ENCODE assay signal across 20 mouse cellular contexts in genomic region chr8:47263070-47263843, GRCm38 (mm10).
A peak's percentile ranks its signal among the peaks of the same experiment; 100 is the strongest.
DNase-seq lines count a peak whose midpoint lies in the region; ATAC-seq and TF ChIP-seq lines count a peak whose summit lies in the region.
"Had no signal": no experiment of that assay in that cellular context is flagged by ENCODE, and none has a peak within 500 bp of the region (broad histone marks: within the 10 kb centered on the region; RNA-seq: fewer than 3 reads in every experiment).

No protein-coding gene starts in this region.

- H3K4me1 ChIP-seq in forebrain, embryonic 10.5 days: peaks cover 75% of the 10 kb centered on the region
- H3K4me1 ChIP-seq in forebrain, postnatal 0 days (ENCODE audit: insufficient read depth): peaks cover 11% of the 10 kb centered on the region
- H3K4me1 ChIP-seq in midbrain, embryonic 13.5 days (replicated peaks): peaks cover 87% of the 10 kb centered on the region
- peaks cover 35% of the 10 kb centered on the region for H3K4me1 ChIP-seq in midbrain, embryonic 16.5 days (ENCODE audit: control insufficient read depth, insufficient read depth, low read length)
- H3K4me1 ChIP-seq in forebrain, embryonic 14.5 days (ENCODE audit: control insufficient read depth, insufficient read depth, low read length): peaks cover 61% of the 10 kb centered on the region
- peaks cover 50% of the 10 kb centered on the region for H3K4me1 ChIP-seq in limb, embryonic 13.5 days

- H3K9me3 ChIP-seq in forebrain, embryonic 10.5 days: no peaks in the 10 kb centered on the region
- H3K9me3 ChIP-seq in forebrain, postnatal 0 days (ENCODE audit: low read length): no peaks in the 10 kb centered on the region
- H3K9me3 ChIP-seq in midbrain, embryonic 13.5 days: no peaks in the 10 kb centered on the region
- no peaks in the 10 kb centered on the region for H3K9me3 ChIP-seq in midbrain, embryonic 16.5 days (replicated peaks; ENCODE audit: control insufficient read depth, low read length, poor library complexity, severe bottlenecking)
- no peaks in the 10 kb centered on the region for H3K9me3 ChIP-seq in forebrain, embryonic 14.5 days (replicated peaks; ENCODE audit: control insufficient read depth, low read length)
- H3K9me3 ChIP-seq in limb, embryonic 13.5 days: no peaks in the 10 kb centered on the region
- H3K9me3 ChIP-seq: kidney, embryonic 15.5 days had no signal

- WGBS in forebrain, embryonic 10.5 days: 66% methylated on average over 17 of the region's 17 CpGs
- WGBS in forebrain, postnatal 0 days: 16% methylated on average over 17 of the region's 17 CpGs
- WGBS in midbrain, embryonic 13.5 days: 36% methylated on average over 17 of the region's 17 CpGs
- WGBS in midbrain, embryonic 16.5 days: 27% methylated on average over 17 of the region's 17 CpGs
- WGBS in forebrain, embryonic 14.5 days: 9% methylated on average over 17 of the region's 17 CpGs
- 57% methylated on average over 17 of the region's 17 CpGs for WGBS in limb, embryonic 13.5 days

- no peaks in the 10 kb centered on the region for H3K27me3 ChIP-seq in forebrain, embryonic 10.5 days (ENCODE audit: poor library complexity, severe bottlenecking)
- no peaks in the 10 kb centered on the region for H3K27me3 ChIP-seq in forebrain, postnatal 0 days (ENCODE audit: insufficient read depth, low read length)
- H3K27me3 ChIP-seq in midbrain, embryonic 13.5 days: no peaks in the 10 kb centered on the region
- no peaks in the 10 kb centered on the region for H3K27me3 ChIP-seq in midbrain, embryonic 16.5 days (ENCODE audit: control insufficient read depth, insufficient read depth, low read depth, low read length)
- H3K27me3 ChIP-seq in forebrain, embryonic 14.5 days (replicated peaks; ENCODE audit: control insufficient read depth, insufficient read depth, low read length): no peaks in the 10 kb centered on the region
- H3K27me3 ChIP-seq in limb, embryonic 13.5 days: no peaks in the 10 kb centered on the region
- H3K27me3 ChIP-seq: kidney, embryonic 15.5 days had no signal

- no peak for DNase-seq in forebrain, embryonic 10.5 days (ENCODE audit: extremely low spot score, low spot score)
- DNase-seq in forebrain, postnatal 0 days: no peak
- peak; percentile 84 for DNase-seq in forebrain, embryonic 14.5 days (ENCODE audit: low spot score)
- no peak for DNase-seq in gastrocnemius, postnatal 4 days (ENCODE audit: low spot score in 2 of 2)
- no peak for DNase-seq in layer of hippocampus, adult 18-20 months (ENCODE audit: low spot score in 2 of 2)
- DNase-seq: adrenal gland, postnatal 14 days; cerebellum, adult 8-10 months; cerebellum, postnatal 36 days; gastrocnemius, postnatal 25 days; kidney, adult 11 months; kidney, postnatal 36 days; liver, postnatal 0 days; right cerebral cortex, postnatal 25 days; thymus, postnatal 14 days had no signal

- no peak overlapping the region for H3K4me3 ChIP-seq in forebrain, embryonic 10.5 days
- H3K4me3 ChIP-seq in forebrain, postnatal 0 days (ENCODE audit: low read depth, low read length): no peak overlapping the region
- H3K4me3 ChIP-seq in midbrain, embryonic 13.5 days (replicated peaks): no peak overlapping the region
- H3K4me3 ChIP-seq in midbrain, embryonic 16.5 days (ENCODE audit: low read depth, low read length): no peak overlapping the region
- no peak overlapping the region for H3K4me3 ChIP-seq in forebrain, embryonic 14.5 days (ENCODE audit: low read depth, low read length)
- no peak overlapping the region for H3K4me3 ChIP-seq in limb, embryonic 13.5 days
- H3K4me3 ChIP-seq: kidney, embryonic 15.5 days had no signal

- H3K27ac ChIP-seq in forebrain, embryonic 10.5 days: peak overlapping the region; percentile 33
- no peak overlapping the region for H3K27ac ChIP-seq in forebrain, postnatal 0 days (ENCODE audit: low read depth, low read length)
- peak overlapping the region; percentile 61 for H3K27ac ChIP-seq in midbrain, embryonic 13.5 days
- no peak overlapping the region for H3K27ac ChIP-seq in midbrain, embryonic 16.5 days (ENCODE audit: low read length)
- peak overlapping the region; percentile 52; the same call in 1 of the 2 replicates for H3K27ac ChIP-seq in forebrain, embryonic 14.5 days (ENCODE audit: low read depth, low read length)
- peak overlapping the region; percentile 22; the same call in 1 of the 2 replicates for H3K27ac ChIP-seq in limb, embryonic 13.5 days
- H3K27ac ChIP-seq: kidney, embryonic 15.5 days had no signal

- ATAC-seq in forebrain, postnatal 0 days: no peak; the same call in 1 of the 2 replicates
- peak; percentile 49; the same call in 1 of the 2 replicates for ATAC-seq in midbrain, embryonic 13.5 days
- no peak for ATAC-seq in midbrain, embryonic 16.5 days
- ATAC-seq in forebrain, embryonic 14.5 days: peak; percentile 62
- ATAC-seq in limb, embryonic 13.5 days (ENCODE audit: low FRiP score, low read depth): no peak
- ATAC-seq: liver, postnatal 0 days; lung, postnatal 0 days had no signal

- H3K36me3 ChIP-seq in forebrain, embryonic 10.5 days (replicated peaks): peaks cover 17% of the 10 kb centered on the region
- no peaks in the 10 kb centered on the region; the same call in 1 of the 2 replicates for H3K36me3 ChIP-seq in forebrain, postnatal 0 days (ENCODE audit: insufficient read depth)
- H3K36me3 ChIP-seq in midbrain, embryonic 13.5 days: no peaks in the 10 kb centered on the region
- H3K36me3 ChIP-seq in midbrain, embryonic 16.5 days (ENCODE audit: control insufficient read depth, insufficient read depth, low read length): no peaks in the 10 kb centered on the region
- no peaks in the 10 kb centered on the region for H3K36me3 ChIP-seq in forebrain, embryonic 14.5 days (ENCODE audit: control insufficient read depth, insufficient read depth, low read length)
- 0 out of 2 replicates have a peak, but pooled peaks cover 3% of the 10 kb centered on the region for H3K36me3 ChIP-seq in limb, embryonic 13.5 days
- H3K36me3 ChIP-seq: kidney, embryonic 15.5 days had no signal

- no peak overlapping the region for H3K9ac ChIP-seq in forebrain, postnatal 0 days
- H3K9ac ChIP-seq in midbrain, embryonic 13.5 days (replicated peaks): no peak overlapping the region
- H3K9ac ChIP-seq in midbrain, embryonic 16.5 days (ENCODE audit: low read depth, low read length): no peak overlapping the region
- 0 out of 2 replicates have a peak overlapping the region, but pooled peaks have one; percentile 6 for H3K9ac ChIP-seq in forebrain, embryonic 14.5 days (ENCODE audit: low read length)
- H3K9ac ChIP-seq in limb, embryonic 13.5 days: no peak overlapping the region
- H3K9ac ChIP-seq: kidney, embryonic 15.5 days; liver, postnatal 0 days had no signal

- TF ChIP-seq CTCF in forebrain, postnatal 0 days (IDR thresholded peaks at IDR 0.05; ENCODE audit: low read depth): no peak

- no peak overlapping the region for H3K4me2 ChIP-seq in forebrain, postnatal 0 days (ENCODE audit: low read depth)
- 0 out of 2 replicates have a peak overlapping the region, but pooled peaks have one; percentile 2 for H3K4me2 ChIP-seq in midbrain, embryonic 13.5 days (replicated peaks)
- H3K4me2 ChIP-seq in midbrain, embryonic 16.5 days (ENCODE audit: low read length): no peak overlapping the region
- H3K4me2 ChIP-seq in forebrain, embryonic 14.5 days (ENCODE audit: low read length): peak overlapping the region; percentile 33
- H3K4me2 ChIP-seq in limb, embryonic 13.5 days (replicated peaks): peak overlapping the region; percentile 45
- H3K4me2 ChIP-seq: kidney, embryonic 15.5 days; liver, embryonic 11.5 days had no signal

Comparison
In these comparisons a context has a peak if more than half of its experiments do, and no peak if none do; other contexts are left out.
1. H3K27ac ChIP-seq: peak in forebrain, embryonic 10.5 days (single experiment), midbrain, embryonic 13.5 days (single experiment), forebrain, embryonic 14.5 days (single experiment) and limb, embryonic 13.5 days (single experiment); none in forebrain, postnatal 0 days (single experiment) and midbrain, embryonic 16.5 days (single experiment).
2. ATAC-seq: peak in midbrain, embryonic 13.5 days (single experiment) and forebrain, embryonic 14.5 days (single experiment); none in forebrain, postnatal 0 days (single experiment), midbrain, embryonic 16.5 days (single experiment) and limb, embryonic 13.5 days (single experiment).
3. H3K4me2 ChIP-seq: peak in midbrain, embryonic 13.5 days (single experiment), forebrain, embryonic 14.5 days (single experiment) and limb, embryonic 13.5 days (single experiment); none in forebrain, postnatal 0 days (single experiment) and midbrain, embryonic 16.5 days (single experiment).